Mouse (Mus musculus) CH12.LX (cell line): ENCODE results near the gene Ncam2. TPM values are rescaled to one million over a fixed set of nuclear protein-coding genes. Genes with fewer than 3 reads are reported as not detected.

Source experiments
- DNase-seq: peaks from one replicate; pipeline ENCODE4 v3.0.0-alpha.2; 2013; ENCODE audit errors: extremely low read depth
- H3K27ac ChIP-seq: 2 replicates; pipeline ENCODE4 v1.5.1; 2012; ENCODE audit warnings: low read depth, mild to moderate bottlenecking, control low read depth, moderate library complexity; ENCODE audit not compliant: insufficient read depth
- H3K27me3 ChIP-seq: replicated peaks from 2 replicates; pipeline ENCODE3; 2012; ENCODE audit warnings: inconsistent platforms
- H3K36me3 ChIP-seq, 2 experiments: replicated peaks in 1 of 2; 2 replicates each; pipeline versions ENCODE3 to v1.6.1; 2012; ENCODE audit warnings: inconsistent platforms in 1 of 2, low read length in 1 of 2, mild to moderate bottlenecking in 1 of 2, mixed read lengths in 1 of 2, moderate library complexity in 1 of 2; ENCODE audit not compliant: control insufficient read depth in 1 of 2, insufficient read depth in 1 of 2
- H3K4me1 ChIP-seq, 2 experiments: 2 replicates each; pipeline ENCODE4 v1.6.1; 2012; ENCODE audit warnings: inconsistent platforms in 1 of 2, moderate library complexity in 1 of 2; ENCODE audit not compliant: insufficient read depth in 2 of 2, control insufficient read depth in 1 of 2
- H3K4me2 ChIP-seq: 2 replicates; pipeline ENCODE4 v1.6.1; 2012; ENCODE audit warnings: low read depth, mild to moderate bottlenecking, control low read depth; ENCODE audit not compliant: poor library complexity, insufficient read depth, severe bottlenecking
- H3K4me3 ChIP-seq, 3 experiments: fragments of 150-350 bp in 1 of 3; sonication (generic) in 1 of 3; replicated peaks in 1 of 3; 2 replicates each; pipeline versions ENCODE3 to v1.5.1; 2011 to 2012; ENCODE audit warnings: low read depth in 2 of 3, low read length in 2 of 3, mild to moderate bottlenecking in 2 of 3, moderate library complexity in 2 of 3, control low read depth in 1 of 3, improper control_type of control experiment in 1 of 3, inconsistent platforms in 1 of 3, mixed read lengths in 1 of 3; ENCODE audit not compliant: poor library complexity in 1 of 3
- H3K79me2 ChIP-seq: replicated peaks from 2 replicates; pipeline ENCODE4 v1.6.1; 2012; ENCODE audit warnings: mild to moderate bottlenecking, moderate library complexity; ENCODE audit not compliant: control insufficient read depth, poor library complexity, insufficient read depth, severe bottlenecking; ENCODE audit errors: extremely low read depth
- H3K9ac ChIP-seq: 2 replicates; pipeline ENCODE4 v1.6.1; 2012; ENCODE audit warnings: low read depth, mild to moderate bottlenecking, control low read depth, moderate library complexity; ENCODE audit not compliant: insufficient read depth
- H3K9me3 ChIP-seq: replicated peaks from 2 replicates; pipeline ENCODE3; 2012; ENCODE audit warnings: low read length, inconsistent platforms, mixed read lengths
- CHD1 ChIP-seq: IDR thresholded peaks from 2 replicates; pipeline ENCODE4 v1.6.1; 2012; ENCODE audit warnings: low read depth, low read length, improper control_type of control experiment, inconsistent platforms
- CHD2 ChIP-seq: IDR thresholded peaks from 2 replicates; pipeline ENCODE4 v1.6.1; 2011; ENCODE audit warnings: low read length, improper control_type of control experiment
- E2F4 ChIP-seq: IDR thresholded peaks from 2 replicates; pipeline ENCODE4 v1.6.1; 2011; ENCODE audit warnings: low read depth, low read length, improper control_type of control experiment; ENCODE audit not compliant: insufficient replicate concordance
- EP300 ChIP-seq: IDR thresholded peaks from 2 replicates; pipeline ENCODE4 v1.6.1; 2011; ENCODE audit warnings: low read length, improper control_type of control experiment
- GABPA ChIP-seq: IDR thresholded peaks from 2 replicates; pipeline ENCODE4 v1.6.1; 2012; ENCODE audit warnings: low read depth, low read length, improper control_type of control experiment, inconsistent platforms; ENCODE audit not compliant: insufficient replicate concordance
- HCFC1 ChIP-seq: IDR thresholded peaks from 2 replicates; pipeline ENCODE4 v1.6.1; 2012; ENCODE audit warnings: low read depth, mild to moderate bottlenecking, inconsistent platforms, low read length, improper control_type of control experiment
- JUN ChIP-seq: IDR thresholded peaks from 2 replicates; pipeline ENCODE4 v1.6.1; 2011; ENCODE audit warnings: low read depth, mild to moderate bottlenecking, low read length, improper control_type of control experiment, moderate library complexity; ENCODE audit not compliant: insufficient read depth
- KAT2A ChIP-seq: IDR thresholded peaks from 2 replicates; pipeline ENCODE4 v1.6.1; 2012; ENCODE audit warnings: low read length, improper control_type of control experiment, inconsistent platforms; ENCODE audit not compliant: insufficient replicate concordance
- MAX ChIP-seq: IDR thresholded peaks from 2 replicates; pipeline ENCODE4 v1.6.1; 2011; ENCODE audit warnings: low read length, improper control_type of control experiment
- MEF2A ChIP-seq: IDR thresholded peaks from 2 replicates; pipeline ENCODE4 v1.6.1; 2014; ENCODE audit warnings: low read depth, mild to moderate bottlenecking, inconsistent platforms, low read length, improper control_type of control experiment, borderline replicate concordance
- MXI1 ChIP-seq: IDR thresholded peaks from 2 replicates; pipeline ENCODE4 v1.6.1; 2011; ENCODE audit warnings: mild to moderate bottlenecking, low read depth, low read length, improper control_type of control experiment
- MYC ChIP-seq: IDR thresholded peaks from 2 replicates; pipeline ENCODE4 v1.6.1; 2011; ENCODE audit warnings: low read depth, mild to moderate bottlenecking, improper control_type of control experiment, low read length
- NELFE ChIP-seq: IDR thresholded peaks from 2 replicates; pipeline ENCODE4 v1.6.1; 2011; ENCODE audit warnings: low read depth, low read length, improper control_type of control experiment
- NRF1 ChIP-seq: IDR thresholded peaks from 2 replicates; pipeline ENCODE4 v1.6.1; 2014; ENCODE audit warnings: low read depth, mild to moderate bottlenecking, inconsistent platforms, low read length, improper control_type of control experiment, moderate library complexity
- PAX5 ChIP-seq: IDR thresholded peaks from 2 replicates; pipeline ENCODE4 v1.6.1; 2012; ENCODE audit warnings: low read length, inconsistent platforms, mixed read lengths
- POLR2A ChIP-seq: IDR thresholded peaks from 2 replicates; pipeline ENCODE4 v1.6.1; 2011; ENCODE audit warnings: low read depth, mild to moderate bottlenecking, improper control_type of control experiment, low read length
- POLR2AphosphoS2 ChIP-seq: IDR thresholded peaks from 2 replicates; pipeline ENCODE4 v1.6.1; 2011; ENCODE audit warnings: low read depth, low read length, improper control_type of control experiment
- RCOR1 ChIP-seq: conservative IDR thresholded peaks from 2 replicates; pipeline ENCODE4 v1.6.1; 2012; ENCODE audit warnings: low read depth, mild to moderate bottlenecking, inconsistent platforms, low read length, improper control_type of control experiment
- SIN3A ChIP-seq: IDR thresholded peaks from 2 replicates; pipeline ENCODE4 v1.6.1; 2012; ENCODE audit warnings: low read length, improper control_type of control experiment, inconsistent platforms
- SMC3 ChIP-seq: IDR thresholded peaks from 2 replicates; pipeline ENCODE4 v1.6.1; 2011; ENCODE audit warnings: low read depth, low read length, improper control_type of control experiment
- TBP ChIP-seq: conservative IDR thresholded peaks from 2 replicates; pipeline ENCODE4 v1.6.1; 2011; ENCODE audit warnings: low read depth, low read length, improper control_type of control experiment
- TCF12 ChIP-seq: IDR thresholded peaks from 2 replicates; pipeline ENCODE4 v1.6.1; 2014; ENCODE audit warnings: low read depth, mild to moderate bottlenecking, inconsistent platforms, low read length, improper control_type of control experiment
- UBTF ChIP-seq: IDR thresholded peaks from 2 replicates; pipeline ENCODE4 v1.6.1; 2012; ENCODE audit warnings: low read depth, mild to moderate bottlenecking, inconsistent platforms, low read length, improper control_type of control experiment, moderate library complexity
- USF1 ChIP-seq: IDR thresholded peaks from 2 replicates; pipeline ENCODE4 v1.6.1; 2014; ENCODE audit warnings: low read depth, mild to moderate bottlenecking, inconsistent platforms, low read length, improper control_type of control experiment
- USF2 ChIP-seq: conservative IDR thresholded peaks from 2 replicates; pipeline ENCODE4 v1.6.1; 2011; ENCODE audit warnings: low read depth, low read length, improper control_type of control experiment
- ZC3H11A ChIP-seq: IDR thresholded peaks from 2 replicates; pipeline ENCODE4 v1.6.1; 2012; ENCODE audit warnings: low read depth, mild to moderate bottlenecking, inconsistent platforms, low read length, improper control_type of control experiment
- ZNF384 ChIP-seq: IDR thresholded peaks from 2 replicates; pipeline ENCODE4 v1.6.1; 2012; ENCODE audit warnings: low read depth, low read length, improper control_type of control experiment, inconsistent platforms
- dilution Hi-C: fragments of 300-500 bp; cut with MboI; formaldehyde crosslinking; loops from 2 replicates; pipeline ENCODE4 v1.14.3; 2020; ENCODE audit warnings: low sequenced_read_pairs; ENCODE audit not compliant: extremely low pct_unique_long_range_greater_than_20kb, extremely low pct_ligation_motif_present
- in situ Hi-C: fragments of 300-500 bp; cut with MboI; formaldehyde crosslinking; loops from 3 replicates; pipeline ENCODE4 v1.14.3; 2019; ENCODE audit warnings: low sequenced_read_pairs, low pct_ligation_motif_present, low pct_unique_long_range_greater_than_20kb, mixed read lengths
- polyA plus RNA-seq: library from polyadenylated mRNA; unstranded; fragments of >175 nt; gene quantifications from 2 replicates; pipeline ENCODE4 v1.2.1, GENCODE M21; 2012; ENCODE audit warnings: low read depth; ENCODE audit not compliant: insufficient read length
- total RNA-seq, 2 experiments: library from RNA; depleted of rRNA; stranded (reverse); fragments of 300-350 nt in 1 of 2; fragments of >200 nt in 1 of 2; gene quantifications; 2 replicates each; pipeline ENCODE4 v1.2.3; 2012 to 2014

Ncam2 gene
- total and polyA plus RNA-seq, 3 experiments = not detected

- Histone ChIP-seq H3K27ac (no peak overlapping the region), H3K36me3 (no peaks in the 10 kb centered on the region), H3K4me1 (no peaks in the 10 kb centered on the region), H3K79me2 (no peaks in the 10 kb centered on the region), H3K4me2 (no peak overlapping the region), H3K27me3 (no peaks in the 10 kb centered on the region), H3K9me3 (peaks cover 74% of the 10 kb centered on the region), H3K4me3 (no peak overlapping the region), H3K9ac (no peak overlapping the region)
- TF ChIP-seq HCFC1 (no peak), KAT2A (no peak), ZNF384 (no peak), JUN (no peak), MAX (no peak), GABPA (no peak), POLR2AphosphoS2 (no peak), TBP (no peak), E2F4 (no peak), NRF1 (no peak), UBTF (no peak), EP300 (no peak), ZC3H11A (no peak), CHD2 (no peak), SMC3 (no peak)
- dilution Hi-C loops (no loop called here), in situ Hi-C loops (no loop called here)
- no peak for DNase-seq
Observed at GRCm38 (mm10) chr16:81202721-81203161, 2.2 kb downstream of the Ncam2 start.

- no peaks in the 10 kb centered on the region for H3K36me3 ChIP-seq
- no peak overlapping the region for H3K4me3 ChIP-seq
- H3K9ac ChIP-seq = no peak overlapping the region
- H3K27ac ChIP-seq = no peak overlapping the region
- dilution Hi-C loops = no loop called here
- no peaks in the 10 kb centered on the region for H3K27me3 ChIP-seq
- in situ Hi-C loops = no loop called here
- no peaks in the 10 kb centered on the region for H3K4me1 ChIP-seq
- TF ChIP-seq HCFC1 (no peak), RCOR1 (no peak), CHD1 (no peak), ZNF384 (no peak), TCF12 (no peak), MAX (no peak), USF1 (no peak), SMC3 (no peak), MYC (no peak), MEF2A (no peak), POLR2A (no peak), SIN3A (no peak), UBTF (no peak), PAX5 (no peak), E2F4 (no peak), NELFE (no peak), USF2 (no peak), MXI1 (no peak)
- H3K4me2 ChIP-seq = no peak overlapping the region
- peaks cover 68% of the 10 kb centered on the region for H3K9me3 ChIP-seq
- no peak for DNase-seq
- no peaks in the 10 kb centered on the region for H3K79me2 ChIP-seq
Observed at GRCm38 (mm10) chr16:81204405-81205034, 4.0 kb downstream of the Ncam2 start.
